Mouse (Mus musculus) urinary bladder, adult 2 months (tissue): ENCODE data around the gene Calm3. TPM values are rescaled to one million over a fixed set of nuclear protein-coding genes. Genes with fewer than 3 reads are reported as not detected.
A peak's percentile ranks its signal among the peaks of the same experiment; 100 is the strongest.
"Not testable (repeated sequence)": the region's sequence is repeated elsewhere in the genome, so short reads cannot be mapped to it uniquely, and the experiment has no call there.

Experiments used
- DNase-seq: peaks from one replicate; pipeline ENCODE4 v3.0.0; 2022; ENCODE audit warnings: low spot score
- polyA plus RNA-seq: library from polyadenylated mRNA; depleted of rRNA; stranded (reverse); fragments of >200 nt; gene quantifications from 2 replicates; pipeline ENCODE4 v1.2.3, GENCODE M21; 2012; rRNA removed

The Calm3 gene
- 182 and 223 TPM in 2 replicates for polyA plus RNA-seq

GRCm38 (mm10) chr7:16924037-16924834, at the start of gene Calm3:
Gene Calm3, minus strand, starts transcription at chr7:16924114.
- peak; percentile 100 for DNase-seq

- no peak for DNase-seq
These were observed 47.2 kb upstream of the Calm3 start for GRCm38 (mm10) chr7:16971160-16971559.

GRCm38 (mm10) chr7:16968414-16968813, 44.5 kb upstream of the Calm3 start:
- DNase-seq: no peak

GRCm38 (mm10) chr7:16961678-16962077, 37.8 kb upstream of the Calm3 start:
- DNase-seq: no peak

- DNase-seq: no peak
These were observed 35.7 kb upstream of the Calm3 start, which contains the start of gene Pnmal1 for GRCm38 (mm10) chr7:16959539-16960187. Gene Pnmal1, plus strand, starts transcription at chr7:16959679.

GRCm38 (mm10) chr7:16956410-16957265, 32.7 kb upstream of the Calm3 start:
- DNase-seq: no peak

GRCm38 (mm10) chr7:16955712-16956111, 31.8 kb upstream of the Calm3 start:
- DNase-seq: no peak

GRCm38 (mm10) chr7:16953776-16954175, 29.9 kb upstream of the Calm3 start:
- not testable (repeated sequence) for DNase-seq

- DNase-seq: peak; percentile 39
These were observed 27.1 kb upstream of the Calm3 start for GRCm38 (mm10) chr7:16950861-16951635.

GRCm38 (mm10) chr7:16949908-16950841, 26.3 kb upstream of the Calm3 start:
- DNase-seq: peak; percentile 61

GRCm38 (mm10) chr7:16948923-16949458, 25.1 kb upstream of the Calm3 start:
- DNase-seq: no peak

- DNase-seq: no peak
These were observed 24.0 kb upstream of the Calm3 start for GRCm38 (mm10) chr7:16947959-16948361.

- DNase-seq: no peak
These were observed 23.5 kb upstream of the Calm3 start for GRCm38 (mm10) chr7:16947349-16947895.

- no peak for DNase-seq
These were observed 22.8 kb upstream of the Calm3 start for GRCm38 (mm10) chr7:16946441-16947348.

GRCm38 (mm10) chr7:16945419-16945818, 21.5 kb upstream of the Calm3 start:
- DNase-seq: no peak

- DNase-seq: no peak
These were observed 20.9 kb upstream of the Calm3 start for GRCm38 (mm10) chr7:16944808-16945315.

- peak; percentile 45 for DNase-seq
These were observed 20.3 kb upstream of the Calm3 start, which contains the start of gene Pnmal2 for GRCm38 (mm10) chr7:16944061-16944807. Gene Pnmal2, plus strand, starts transcription at chr7:16944682.
